Mouse (Mus musculus) monocyte, adult 2 months (primary cell): Measurements from ENCODE around the gene Csnk1d.
A peak's percentile ranks its signal among the peaks of the same experiment; 100 is the strongest.

Source experiments
- DNase-seq, 2 experiments: peaks; one replicate each; pipeline ENCODE4 v3.0.0; 2022; ENCODE audit warnings: low spot score in 2 of 2, low read depth in 1 of 2

Gene Csnk1d

DNA sequence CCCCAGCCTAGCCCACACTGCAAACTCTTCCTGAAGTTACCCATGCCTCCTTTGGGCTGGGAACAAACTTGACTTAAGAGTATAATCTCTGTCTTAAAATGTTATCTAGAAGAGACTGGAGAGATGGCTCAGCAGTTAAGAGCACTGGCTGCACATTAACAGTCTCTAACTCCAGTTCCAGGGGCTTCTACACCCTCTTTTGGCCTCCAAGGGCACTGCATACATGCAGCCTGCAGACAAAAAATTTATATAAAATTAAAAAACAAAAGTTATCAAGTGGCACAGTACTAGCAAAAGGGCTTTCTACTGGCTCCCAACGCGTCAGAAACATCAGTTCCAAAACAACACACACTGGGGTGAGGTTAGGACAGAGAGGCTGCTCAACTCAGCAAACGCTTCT lies 3.5 kb downstream of the Csnk1d start:
- no peak for DNase-seq

DNA sequence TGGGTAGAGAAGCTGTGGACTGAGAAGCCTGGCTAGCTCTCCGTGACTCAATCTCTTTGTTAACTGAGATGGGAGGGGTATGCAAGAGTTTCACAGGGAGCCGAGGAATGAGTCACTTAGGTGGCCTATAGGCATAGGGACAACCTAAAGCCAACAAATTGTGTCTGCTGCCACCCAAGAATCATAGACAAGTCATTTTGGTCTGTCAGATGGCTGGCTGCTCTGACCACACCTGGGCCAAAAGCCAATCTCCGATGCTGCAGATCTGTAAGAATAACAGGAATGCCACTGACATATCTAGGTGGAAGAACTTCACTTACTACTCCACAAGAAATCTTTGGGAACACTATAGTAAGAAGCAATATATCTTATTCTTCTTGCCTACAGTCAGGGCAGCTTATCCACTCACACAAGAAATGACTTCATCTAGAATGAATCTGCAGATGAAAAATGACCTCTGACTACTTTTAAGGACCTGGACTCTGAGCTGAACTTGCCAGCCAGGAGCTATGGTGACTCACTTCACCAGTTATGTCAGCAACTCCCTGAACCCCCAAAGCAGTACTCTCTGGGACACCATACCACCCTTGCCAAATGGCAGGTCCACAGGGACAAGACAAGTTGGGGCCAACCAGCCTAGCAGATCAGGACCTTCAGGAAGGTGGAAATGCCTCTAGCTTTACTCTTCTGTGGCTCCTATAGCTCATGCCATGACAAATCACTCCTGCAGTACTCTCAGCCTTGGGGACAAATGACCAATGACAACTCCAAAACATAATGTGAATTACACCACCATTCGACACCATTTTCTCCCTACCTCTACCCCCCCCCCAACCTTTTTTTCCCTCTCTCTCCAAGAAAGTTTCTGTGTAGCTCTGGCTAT lies 6.4 kb downstream of the Csnk1d start:
- DNase-seq, result no peak

GRCm38 (mm10) chr11:120982459-120982858 lies 8.7 kb downstream of the Csnk1d start:
- no peak for DNase-seq

GRCm38 (mm10) chr11:120981661-120982060 lies 9.5 kb downstream of the Csnk1d start:
- DNase-seq, result no peak

GRCm38 (mm10) chr11:120980427-120981035 lies 10.6 kb downstream of the Csnk1d start:
- no peak for DNase-seq

DNA sequence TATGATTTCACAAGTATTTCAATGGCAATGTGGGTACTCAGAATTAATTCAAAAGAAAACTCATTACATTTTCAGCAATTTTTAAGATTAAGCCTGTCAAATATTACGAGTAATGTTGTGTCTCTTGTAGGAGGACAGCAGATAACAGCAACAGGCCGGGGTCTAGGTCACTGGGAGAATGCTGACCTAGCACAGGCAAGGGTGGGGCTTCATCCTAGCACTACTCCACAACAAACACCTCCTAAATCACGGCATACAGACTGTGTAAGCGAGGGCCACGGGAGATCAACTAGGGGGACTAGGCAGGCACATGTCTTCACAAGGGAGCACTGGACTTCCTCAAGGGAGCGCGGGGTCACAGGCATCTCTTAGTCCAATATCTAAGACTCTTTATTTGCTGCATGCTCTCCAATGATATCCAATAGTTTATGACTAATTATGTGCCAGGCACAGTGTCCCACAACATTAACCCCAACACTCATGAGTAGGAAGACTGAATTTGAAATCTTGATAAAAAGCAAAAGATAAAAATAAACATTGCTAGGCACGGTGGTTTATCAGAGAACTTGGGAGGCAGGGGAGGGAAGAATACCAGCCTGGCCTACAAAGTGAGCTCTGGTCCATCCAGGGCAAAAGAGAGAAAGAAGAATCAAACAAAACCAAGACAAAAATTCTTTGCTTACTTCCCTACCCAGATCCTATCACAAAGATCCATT lies 11.3 kb downstream of the Csnk1d start:
- DNase-seq, result no peak

- DNase-seq, result no peak
These were observed 17.8 kb downstream of the Csnk1d start for GRCm38 (mm10) chr11:120973318-120973717.

GRCm38 (mm10) chr11:120971237-120971636 lies 19.9 kb downstream of the Csnk1d start:
- DNase-seq, result no peak

DNA sequence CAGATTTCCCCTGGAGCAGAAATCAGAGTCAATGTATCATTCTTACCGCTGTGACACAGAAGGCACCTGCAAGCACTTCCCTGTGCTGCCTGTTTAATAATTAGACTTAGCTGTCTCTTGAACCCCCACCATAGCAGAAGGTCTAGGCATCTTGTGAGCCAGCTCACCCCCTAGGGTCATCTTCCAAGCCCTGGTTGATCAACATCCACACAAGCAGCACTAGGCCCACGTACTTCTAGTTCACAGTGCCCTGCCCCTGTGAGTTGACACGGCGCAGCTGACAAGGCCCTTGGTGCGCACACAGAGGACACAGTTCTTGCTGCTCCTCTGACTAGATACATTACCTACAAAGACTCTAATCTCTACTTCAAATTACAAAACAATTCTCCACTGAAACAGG lies 21.4 kb downstream of the Csnk1d start:
- no peak for DNase-seq

- DNase-seq, result no peak
These were observed 25.5 kb downstream of the Csnk1d start for GRCm38 (mm10) chr11:120965587-120965986.

- no peak for DNase-seq
These were observed 26.7 kb downstream of the Csnk1d start for GRCm38 (mm10) chr11:120964195-120965157.

GRCm38 (mm10) chr11:120962909-120963308 lies 28.2 kb downstream of the Csnk1d start:
- DNase-seq, result no peak

- no peak for DNase-seq
These were observed 28.9 kb downstream of the Csnk1d start for GRCm38 (mm10) chr11:120962050-120962771.

GRCm38 (mm10) chr11:120961594-120961993 lies 29.5 kb downstream of the Csnk1d start:
- DNase-seq, result no peak

GRCm38 (mm10) chr11:120960248-120960647 lies 30.9 kb downstream of the Csnk1d start:
- no peak for DNase-seq

DNA sequence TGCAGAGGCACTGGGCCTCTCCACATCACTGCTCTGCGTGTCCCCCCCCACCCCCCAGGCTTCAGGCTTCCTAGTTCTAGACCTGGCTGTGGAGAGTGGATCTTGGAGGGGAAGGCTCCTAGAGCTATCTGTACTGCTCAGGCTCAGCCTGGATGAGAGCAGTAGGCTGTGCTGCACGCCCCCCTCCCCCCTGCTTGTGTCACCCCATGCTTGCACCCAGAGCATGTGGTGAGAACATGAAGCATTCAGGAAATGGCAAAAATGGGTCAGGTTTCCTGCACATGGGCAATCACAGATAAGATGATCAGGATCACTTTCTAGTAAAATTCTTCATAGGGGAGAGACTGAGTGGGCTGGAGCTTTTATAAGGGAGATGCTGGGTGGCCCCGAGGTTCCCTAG lies 31.6 kb downstream of the Csnk1d start:
- no peak for DNase-seq

- DNase-seq, result no peak
These were observed 32.1 kb downstream of the Csnk1d start for GRCm38 (mm10) chr11:120959066-120959465.

GRCm38 (mm10) chr11:120957731-120958257 lies 33.3 kb downstream of the Csnk1d start:
- peak in 1 of 2 experiments; percentile 50 for DNase-seq

- no peak for DNase-seq
These were observed 34.1 kb downstream of the Csnk1d start for GRCm38 (mm10) chr11:120957052-120957451.

GRCm38 (mm10) chr11:120955701-120956100 lies 35.4 kb downstream of the Csnk1d start:
- DNase-seq, result no peak
